Mouse (Mus musculus) gastrocnemius, postnatal 10 days (tissue): ENCODE results near the gene Tpmt. TPM values are rescaled to one million over a fixed set of nuclear protein-coding genes. Genes with fewer than 3 reads are reported as not detected.

Experiments
- DNase-seq: peaks from one replicate; pipeline ENCODE4 v3.0.0; 2021; ENCODE audit warnings: mixed read lengths
- long read RNA-seq, 2 experiments: library from polyadenylated mRNA; stranded (forward); transcript quantifications; one replicate each; pipeline ENCODE4 v2.0.0; 2021
- total RNA-seq, 2 experiments: library from RNA; stranded (reverse); gene quantifications; 2 replicates each; pipeline ENCODE4 v1.2.3; 2021

The Tpmt gene
- total RNA-seq = 1 to 10 TPM; 7.3 to 9.0 TPM
- long read RNA-seq, experiment 1, partial matches to known transcripts = 0 of 5 reads
- long read RNA-seq, experiment 1, other reads (novel, unspliced or antisense) = 3 of 5 reads
- long read RNA-seq, experiment 2, partial matches to known transcripts = 1 of 9 reads
- long read RNA-seq, experiment 2, other reads (novel, unspliced or antisense) = 5 of 9 reads

- no peak for DNase-seq
These were observed at the start of gene Tpmt for GRCm38 (mm10) chr13:47044617-47044947. TSS of gene Tpmt (minus strand) at chr13:47044737.

DNA sequence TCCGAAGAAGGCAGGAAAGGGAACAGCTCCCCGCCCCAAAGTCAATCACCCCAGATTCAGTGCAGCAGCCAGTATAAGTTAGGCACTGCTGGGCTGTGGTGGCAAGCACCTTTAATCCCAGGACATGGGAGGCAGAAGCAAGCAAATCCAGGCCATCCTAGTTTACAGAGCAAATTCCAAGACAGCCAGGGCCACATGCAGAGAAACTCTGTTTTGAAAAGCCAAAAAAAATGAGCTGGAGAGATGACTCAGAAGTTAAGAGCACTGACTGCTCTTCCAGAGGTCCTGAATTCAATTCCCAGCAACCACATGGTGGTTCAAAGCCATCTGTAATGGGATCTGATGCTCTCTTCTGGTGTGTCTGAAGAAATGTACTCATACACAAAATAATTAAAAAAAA is 49.3 kb upstream of the Tpmt start:
- DNase-seq = no peak

DNA sequence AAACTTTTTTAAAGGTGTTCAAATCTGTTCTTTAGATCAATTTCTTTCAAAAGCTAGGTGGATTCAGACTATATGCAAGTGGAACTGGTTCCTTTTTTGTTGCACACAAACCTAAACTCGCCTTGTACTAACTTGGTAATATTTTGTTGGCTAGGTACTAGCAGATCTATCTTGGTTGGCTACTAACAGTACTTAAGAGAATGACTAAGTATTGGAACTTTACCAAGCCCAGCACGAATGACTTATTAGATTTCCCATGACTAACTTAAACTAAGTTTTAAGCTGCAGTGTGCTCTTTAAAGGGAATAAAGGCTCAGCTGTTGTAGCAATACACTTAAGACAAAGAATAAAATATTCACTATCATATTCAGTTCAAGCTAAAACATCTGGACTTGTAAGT is 44.7 kb upstream of the Tpmt start:
- no peak for DNase-seq

GRCm38 (mm10) chr13:47088433-47088832 is 43.9 kb upstream of the Tpmt start:
- DNase-seq = no peak

- no peak for DNase-seq
These were observed 36.5 kb upstream of the Tpmt start for GRCm38 (mm10) chr13:47080905-47081505.

DNA sequence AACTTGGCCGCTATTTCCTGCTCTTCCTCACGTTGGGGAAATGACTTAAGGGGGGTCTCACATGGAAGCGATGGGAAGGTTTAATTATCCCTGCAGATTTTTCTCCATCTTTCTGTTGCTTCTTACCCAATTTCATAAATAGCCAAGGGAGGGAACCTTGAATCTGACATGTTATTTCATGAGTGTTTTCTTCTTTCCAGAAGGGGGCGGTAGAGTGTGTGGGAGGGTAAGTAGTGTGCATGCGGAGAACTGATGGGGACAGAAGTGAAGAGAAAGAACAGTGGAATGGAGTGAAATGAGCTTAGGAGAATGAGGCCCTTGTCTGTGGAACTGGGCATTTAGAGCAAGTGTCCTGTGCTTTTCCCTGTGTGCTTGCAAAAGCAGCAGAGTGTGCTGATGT is 34.3 kb upstream of the Tpmt start:
- DNase-seq = no peak

GRCm38 (mm10) chr13:47077367-47077766 is 32.8 kb upstream of the Tpmt start:
- DNase-seq = no peak

DNA sequence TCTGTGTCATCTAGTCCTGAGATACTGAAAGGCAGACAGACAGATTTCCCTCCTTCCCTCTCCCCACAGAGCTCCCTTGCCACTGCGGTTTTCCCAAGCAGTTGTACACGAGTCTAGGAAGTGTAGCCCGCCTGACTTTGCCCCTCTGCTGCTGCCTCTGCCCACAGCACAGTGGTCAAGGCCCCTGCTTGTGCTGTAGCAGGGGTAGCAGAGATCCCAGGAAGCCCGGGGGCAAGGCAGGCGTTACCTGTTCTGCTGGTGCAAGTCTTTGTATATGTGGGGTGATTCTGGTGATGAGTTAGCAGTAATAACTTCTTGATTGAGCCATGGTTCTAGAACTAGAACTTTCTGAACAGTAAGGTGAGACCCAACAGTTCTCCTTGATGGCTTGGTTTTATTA is 31.6 kb upstream of the Tpmt start:
- no peak for DNase-seq

- DNase-seq = no peak
These were observed 27.9 kb upstream of the Tpmt start for GRCm38 (mm10) chr13:47072484-47072883.

- no peak for DNase-seq
These were observed 27.3 kb upstream of the Tpmt start for GRCm38 (mm10) chr13:47071871-47072270.

DNA sequence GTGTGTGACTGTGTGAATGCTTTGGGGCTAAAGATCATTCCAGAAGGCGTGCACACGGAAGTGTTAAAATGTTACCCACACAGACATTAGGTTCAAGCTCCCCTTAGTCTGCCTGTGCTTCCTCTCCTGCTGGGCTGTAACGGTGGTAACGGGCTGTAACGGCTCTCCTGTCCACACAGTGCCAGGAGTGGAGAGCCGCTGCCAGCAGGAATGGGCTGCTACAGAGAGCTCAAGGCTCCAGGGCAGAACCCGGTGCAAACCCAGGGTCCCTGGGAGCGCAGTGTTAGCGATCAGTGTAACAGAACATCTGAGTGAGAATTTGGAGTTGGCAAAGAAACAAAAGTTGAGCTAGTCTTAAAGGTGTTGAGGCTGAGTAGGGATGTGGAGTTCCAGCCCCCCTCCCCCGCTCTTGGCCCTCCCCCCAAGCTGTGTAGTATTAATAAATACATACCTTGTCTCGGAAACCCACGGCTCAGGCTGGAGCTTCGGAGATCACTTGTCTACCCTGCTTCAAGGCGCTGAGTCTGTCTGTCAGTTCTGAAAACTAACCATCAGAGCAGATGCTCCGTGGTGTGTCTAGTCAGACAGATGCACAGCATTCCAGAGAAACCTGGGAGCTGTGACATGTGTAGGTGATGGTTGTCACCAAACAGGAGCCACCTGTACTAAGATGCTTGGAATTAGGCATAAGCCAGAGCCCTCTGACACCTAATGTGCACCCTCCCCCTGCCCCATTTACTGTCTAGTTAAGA is 26.0 kb upstream of the Tpmt start:
- no peak for DNase-seq

GRCm38 (mm10) chr13:47067001-47067400 is 22.5 kb upstream of the Tpmt start:
- no peak for DNase-seq

DNA sequence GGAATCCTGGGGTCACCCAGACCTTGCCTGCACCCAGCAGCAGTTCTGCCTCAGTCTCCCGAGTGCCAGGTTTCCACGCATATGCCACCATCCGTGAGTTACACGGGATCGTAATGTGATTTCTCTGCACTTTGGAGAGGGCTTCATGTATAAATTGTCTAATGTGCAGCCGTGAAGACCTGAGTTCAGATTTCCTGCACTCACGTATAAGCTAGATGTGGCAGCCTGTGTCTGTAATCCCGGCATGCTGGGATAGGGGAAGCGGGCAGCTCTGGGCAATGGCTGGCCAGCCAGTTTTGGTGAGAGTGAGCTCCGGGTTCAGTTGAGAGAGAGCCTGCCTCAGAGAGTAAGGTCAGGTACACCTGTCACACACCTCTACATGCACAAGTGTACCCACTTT is 22.0 kb upstream of the Tpmt start:
- no peak for DNase-seq

DNA sequence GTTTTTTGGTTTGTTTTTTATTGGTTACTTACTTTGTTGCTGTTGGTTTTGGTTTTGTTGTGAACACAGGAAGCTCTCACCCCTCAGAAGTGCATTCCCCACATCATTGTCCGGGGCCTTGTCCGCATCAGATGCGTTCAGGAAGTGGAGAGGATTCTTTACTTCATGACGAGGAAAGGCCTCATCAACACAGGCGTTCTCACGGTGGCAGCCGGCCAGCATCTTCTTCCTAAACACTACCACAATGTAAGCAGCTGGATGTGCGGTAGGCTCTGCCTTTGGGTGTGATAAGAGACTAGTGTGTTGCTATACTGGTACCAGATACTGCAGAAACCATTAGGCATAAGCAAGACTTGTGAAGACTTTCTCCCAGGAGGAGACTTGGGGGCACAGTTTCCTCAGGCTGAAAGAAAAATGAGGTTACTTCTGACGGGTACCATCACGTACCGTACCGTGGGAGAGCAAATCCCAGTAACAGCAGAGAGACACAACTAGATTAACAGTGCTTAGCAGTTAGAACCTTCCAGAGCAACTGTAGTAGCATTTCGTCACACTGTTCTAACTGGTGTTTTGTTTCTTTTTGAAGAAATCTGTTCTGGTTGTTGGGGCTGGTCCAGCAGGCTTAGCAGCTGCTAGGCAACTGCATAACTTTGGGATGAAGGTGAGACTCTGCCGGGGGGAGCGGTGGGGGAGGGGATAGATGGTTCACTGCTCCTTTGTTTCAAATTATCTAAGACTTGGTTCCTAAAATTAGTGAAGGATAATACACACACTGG is 19.6 kb upstream of the Tpmt start:
- DNase-seq = no peak

GRCm38 (mm10) chr13:47062756-47063155 is 18.2 kb upstream of the Tpmt start:
- DNase-seq = no peak

DNA sequence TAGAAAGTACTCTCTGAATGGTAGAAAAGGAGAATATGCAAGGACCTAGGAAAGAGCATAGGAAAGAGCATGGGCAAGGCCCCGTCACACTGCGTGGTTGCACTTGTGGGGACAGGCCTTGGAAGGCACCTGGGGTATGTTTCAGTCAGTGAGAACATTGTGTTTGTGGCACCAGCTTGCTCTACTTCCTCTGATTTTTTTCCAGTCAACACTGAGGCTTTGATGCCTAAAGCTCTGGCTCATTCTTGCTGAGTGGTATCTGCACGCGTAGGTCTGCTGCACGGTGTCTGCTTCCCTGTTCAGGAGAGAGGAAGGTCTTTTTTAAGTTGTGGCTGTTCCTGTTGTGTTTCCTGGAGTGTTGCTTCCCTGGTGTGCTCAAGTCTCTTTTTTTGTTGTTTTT is 12.2 kb upstream of the Tpmt start:
- no peak for DNase-seq

DNA sequence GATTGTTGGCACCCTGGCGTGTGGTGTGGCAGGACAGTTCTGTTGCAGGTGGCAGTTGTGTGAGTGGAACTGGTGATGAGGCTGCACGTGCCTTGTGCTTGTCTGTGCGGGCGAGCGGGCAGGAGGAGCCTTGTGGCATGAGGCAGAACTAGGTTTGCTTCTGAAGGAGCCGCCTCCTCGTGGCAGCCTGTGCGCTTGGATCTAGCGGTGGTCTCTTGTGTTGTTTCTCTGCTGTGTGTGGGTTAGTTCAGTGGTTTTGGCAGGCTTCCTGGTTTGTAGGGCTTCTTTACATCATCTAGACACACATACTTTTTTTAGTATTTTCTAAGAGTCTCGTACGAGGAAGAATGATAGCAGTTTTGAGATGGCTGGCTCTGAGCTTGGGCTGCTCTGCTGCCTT is 11.6 kb upstream of the Tpmt start:
- DNase-seq = no peak

DNA sequence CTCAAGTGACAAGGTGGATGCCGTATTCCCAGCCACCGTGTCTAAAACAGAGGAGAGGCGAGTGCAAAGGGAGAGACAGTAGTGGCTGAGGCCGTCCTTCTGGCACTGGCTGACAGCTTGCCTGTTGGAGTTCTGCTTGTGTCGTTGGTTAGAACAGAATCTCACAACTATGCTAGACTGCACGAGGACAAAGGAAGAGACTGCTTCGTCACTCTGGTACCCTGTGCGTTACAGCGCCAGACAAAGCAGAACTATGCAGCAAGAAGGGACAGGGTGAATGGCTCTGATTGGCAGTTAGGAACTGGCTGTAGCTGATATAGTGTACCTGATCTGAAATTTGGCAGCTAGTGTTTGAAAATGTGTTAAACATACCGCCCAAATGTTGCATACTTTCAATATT is 9.4 kb upstream of the Tpmt start:
- DNase-seq = no peak

GRCm38 (mm10) chr13:47050009-47050408 is 5.5 kb upstream of the Tpmt start:
- DNase-seq = no peak

- no peak for DNase-seq
These were observed 3.5 kb upstream of the Tpmt start for GRCm38 (mm10) chr13:47047996-47048395.

DNA sequence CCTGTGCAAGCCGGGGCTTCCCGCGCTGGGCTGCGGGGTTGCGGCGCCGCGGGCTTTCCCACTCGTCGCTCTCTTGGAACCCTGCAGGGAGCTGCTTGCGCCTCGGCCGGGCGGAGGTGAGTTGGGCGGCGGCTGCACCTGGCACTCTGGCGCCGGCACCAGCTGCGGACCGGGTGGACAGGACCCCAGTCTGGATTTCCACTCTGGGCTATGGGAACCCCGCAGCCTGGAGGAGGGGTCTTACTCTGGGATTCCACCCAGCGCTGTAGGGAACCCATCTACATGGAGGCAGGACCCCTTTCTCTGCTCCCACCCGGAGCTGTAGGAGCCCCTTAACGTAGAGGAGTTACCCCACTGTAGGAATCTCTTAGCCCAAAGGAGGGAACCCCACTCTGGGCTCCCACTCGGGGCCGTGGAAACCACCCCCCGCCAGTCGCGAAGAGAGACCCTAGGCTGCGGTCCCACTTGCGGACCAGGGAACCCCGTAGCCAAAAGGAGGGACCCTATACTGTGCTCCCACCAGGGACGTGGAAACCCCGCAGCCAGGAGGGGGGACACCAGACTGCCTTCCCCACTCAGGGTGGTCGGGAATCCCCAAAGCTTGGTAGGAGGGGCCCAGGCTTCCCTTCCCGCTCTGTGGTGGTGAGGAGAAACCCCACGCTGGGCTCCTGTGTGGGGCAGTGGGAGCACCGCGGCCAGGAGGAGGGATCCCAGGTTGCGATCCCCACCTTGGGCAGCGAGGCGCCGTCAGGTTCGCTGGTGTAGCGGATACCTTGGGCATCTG is 512 bp downstream of the Tpmt start:
- DNase-seq = peak; percentile 31

DNA sequence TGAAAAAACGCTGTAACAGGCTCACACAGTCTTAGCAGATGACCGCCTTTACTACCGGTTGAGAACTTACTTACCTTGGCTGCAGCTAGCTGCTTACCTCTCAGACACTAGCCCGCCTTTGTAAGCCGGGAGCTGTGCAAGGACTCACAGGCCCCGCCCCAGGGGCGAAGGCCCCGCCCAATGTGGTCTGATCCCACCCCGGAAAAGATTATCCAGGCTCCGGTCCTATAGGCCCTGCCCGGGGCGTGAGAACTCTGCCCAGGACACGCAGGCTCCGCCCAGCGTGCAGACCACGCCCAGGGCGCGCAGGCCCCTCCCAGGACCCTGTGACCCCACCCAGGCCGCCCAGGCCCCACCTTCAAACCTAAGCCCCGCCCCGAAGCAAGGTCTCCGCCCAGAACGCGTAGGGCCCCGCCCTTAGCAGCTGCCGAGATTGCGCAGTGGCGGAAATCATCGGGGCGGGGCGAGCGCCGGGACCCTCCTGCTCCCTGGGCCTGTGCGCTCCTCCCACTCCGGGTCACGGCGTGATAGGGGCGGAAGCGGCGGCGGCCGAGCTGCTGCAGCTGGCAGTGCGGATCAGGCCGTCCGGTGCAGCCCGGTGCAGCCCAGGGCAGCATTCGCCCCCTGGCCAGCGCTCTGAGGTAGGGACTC is 1.4 kb downstream of the Tpmt start, which contains the start of gene Kdm1b:
Gene Kdm1b (plus strand): TSS at position 470 of the 651 bp plus-strand sequence.
- peak; percentile 99 for DNase-seq
